Mouse (Mus musculus): ENCODE measurements around the gene Smad1.

The Smad1 gene

DNA sequence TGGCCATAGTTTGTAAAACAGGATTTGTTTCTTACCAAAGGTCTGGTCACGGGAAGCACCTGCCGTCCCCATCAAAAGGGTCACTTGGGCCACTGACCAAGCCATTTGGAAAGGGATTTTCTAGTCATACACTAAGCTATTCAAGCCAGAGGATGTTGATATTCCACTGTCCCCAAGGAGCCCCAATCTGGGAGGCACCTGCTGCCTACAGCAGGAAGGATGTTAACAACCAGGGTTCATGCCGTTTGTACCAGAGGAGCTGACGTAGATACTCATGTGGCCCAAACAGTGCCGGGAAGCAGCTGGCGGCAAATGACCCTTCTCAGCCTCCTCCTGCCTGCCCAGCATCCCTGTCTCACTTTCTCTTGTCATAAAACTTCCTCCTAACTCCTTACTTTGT lies 73.8 kb downstream of the Smad1 start:
- Histone ChIP-seq H3K4me3 (replicated peaks; ENCODE audit: low read length) (no peak overlapping the region), H3K9me3 (ENCODE audit: low read length) (no peaks in the 10 kb centered on the region), H3K27me3 (ENCODE audit: insufficient read depth, low read length) (no peaks in the 10 kb centered on the region), H3K4me1 (replicated peaks; ENCODE audit: low read depth, low read length) (no peaks in the 10 kb centered on the region; the same call in 1 of the 2 replicates), H3K36me3 (ENCODE audit: insufficient read depth, low read length) (no peaks in the 10 kb centered on the region)
- TF ChIP-seq POU5F1 (IDR thresholded peaks at IDR 0.05; ENCODE audit: borderline replicate concordance, low read length) (no peak), CTCF (conservative IDR thresholded peaks at IDR 0.05; ENCODE audit: low read length) (no peak), NANOG (IDR thresholded peaks at IDR 0.05; ENCODE audit: borderline replicate concordance, low read length) (no peak)

DNA sequence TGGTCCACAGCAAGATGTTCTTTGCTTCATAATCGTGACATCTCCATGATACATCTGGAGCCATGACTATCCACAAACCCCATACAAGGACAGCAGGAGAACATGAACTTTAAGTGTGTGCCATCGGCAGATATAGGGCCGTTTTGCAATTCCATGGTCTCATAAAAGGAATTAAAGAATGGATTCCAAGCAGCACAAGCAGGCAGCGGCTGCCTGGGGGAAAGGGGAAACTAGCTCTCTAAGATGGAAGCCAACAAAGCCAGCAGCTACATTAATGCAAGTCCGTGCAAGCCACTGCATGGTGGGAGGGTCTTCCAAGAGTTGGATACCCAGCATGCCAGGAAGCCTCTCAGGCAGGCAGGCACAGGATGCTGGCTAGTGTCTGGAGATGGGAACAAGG lies 74.4 kb downstream of the Smad1 start:
- H3K4me3 ChIP-seq (replicated peaks; ENCODE audit: low read length), result no peak overlapping the region
- H3K4me1 ChIP-seq (replicated peaks; ENCODE audit: low read depth, low read length), result no peaks in the 10 kb centered on the region; the same call in 1 of the 2 replicates
- no peak for TF ChIP-seq CTCF (conservative IDR thresholded peaks at IDR 0.05; ENCODE audit: low read length)
- TF ChIP-seq POU5F1 (IDR thresholded peaks at IDR 0.05; ENCODE audit: borderline replicate concordance, low read length), result no peak
- TF ChIP-seq NANOG (IDR thresholded peaks at IDR 0.05; ENCODE audit: borderline replicate concordance, low read length), result no peak
- H3K27me3 ChIP-seq (ENCODE audit: insufficient read depth, low read length), result no peaks in the 10 kb centered on the region
- H3K36me3 ChIP-seq (ENCODE audit: insufficient read depth, low read length), result no peaks in the 10 kb centered on the region
- no peaks in the 10 kb centered on the region for H3K9me3 ChIP-seq (ENCODE audit: low read length)

DNA sequence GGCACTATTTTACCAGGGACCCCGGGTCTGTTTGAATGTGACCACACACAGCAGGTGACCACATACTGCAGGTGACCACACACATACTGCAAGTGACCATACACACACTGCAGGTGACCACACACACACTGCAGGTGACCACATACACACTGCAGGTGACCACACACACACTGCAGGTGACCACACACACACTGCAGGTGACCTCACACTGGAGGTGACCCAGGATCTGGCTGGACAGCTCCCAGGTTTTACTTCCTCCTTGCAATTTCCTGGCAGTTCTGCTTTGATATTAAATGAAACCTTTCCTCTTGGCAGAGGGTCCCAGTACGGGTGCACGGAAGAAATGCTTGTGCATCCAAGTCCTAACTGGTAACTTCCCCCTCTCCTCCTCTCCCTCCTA lies 75.3 kb downstream of the Smad1 start:
- no peak for TF ChIP-seq NANOG (IDR thresholded peaks at IDR 0.05; ENCODE audit: borderline replicate concordance, low read length)
- no peak for TF ChIP-seq POU5F1 (IDR thresholded peaks at IDR 0.05; ENCODE audit: borderline replicate concordance, low read length)
- no peak for TF ChIP-seq CTCF (conservative IDR thresholded peaks at IDR 0.05; ENCODE audit: low read length)
- Histone ChIP-seq H3K4me3 (replicated peaks; ENCODE audit: low read length) (no peak overlapping the region), H3K27me3 (ENCODE audit: insufficient read depth, low read length) (no peaks in the 10 kb centered on the region), H3K4me1 (replicated peaks; ENCODE audit: low read depth, low read length) (no peaks in the 10 kb centered on the region; the same call in 1 of the 2 replicates), H3K9me3 (ENCODE audit: low read length) (no peaks in the 10 kb centered on the region), H3K36me3 (ENCODE audit: insufficient read depth, low read length) (no peaks in the 10 kb centered on the region)

DNA sequence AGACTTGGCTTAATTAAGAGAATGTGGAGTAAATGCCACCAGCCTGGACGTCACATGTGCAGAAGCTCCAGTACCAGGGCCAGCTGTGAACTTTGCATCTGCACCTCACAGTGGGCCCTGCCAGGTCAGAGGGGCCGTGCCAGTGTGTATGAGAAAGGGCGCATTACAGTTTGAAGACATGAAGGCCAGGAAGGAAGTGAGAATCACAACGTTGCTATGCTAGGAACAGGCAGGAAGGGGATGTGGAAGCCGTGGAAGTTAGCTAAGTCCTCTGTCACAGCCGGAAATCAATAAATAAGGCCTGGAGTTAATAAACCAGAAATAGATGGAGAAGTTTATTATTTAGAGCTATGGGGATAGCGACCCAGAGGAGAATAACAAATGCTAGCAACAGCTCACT lies 76.2 kb downstream of the Smad1 start:
- H3K4me1 ChIP-seq (replicated peaks; ENCODE audit: low read depth, low read length), result no peaks in the 10 kb centered on the region; the same call in 1 of the 2 replicates
- no peak overlapping the region for H3K4me3 ChIP-seq (replicated peaks; ENCODE audit: low read length)
- no peaks in the 10 kb centered on the region for H3K9me3 ChIP-seq (ENCODE audit: low read length)
- H3K36me3 ChIP-seq (ENCODE audit: insufficient read depth, low read length), result no peaks in the 10 kb centered on the region
- no peak for TF ChIP-seq CTCF (conservative IDR thresholded peaks at IDR 0.05; ENCODE audit: low read length)
- TF ChIP-seq POU5F1 (IDR thresholded peaks at IDR 0.05; ENCODE audit: borderline replicate concordance, low read length), result no peak
- no peak for TF ChIP-seq NANOG (IDR thresholded peaks at IDR 0.05; ENCODE audit: borderline replicate concordance, low read length)
- no peaks in the 10 kb centered on the region for H3K27me3 ChIP-seq (ENCODE audit: insufficient read depth, low read length)

DNA sequence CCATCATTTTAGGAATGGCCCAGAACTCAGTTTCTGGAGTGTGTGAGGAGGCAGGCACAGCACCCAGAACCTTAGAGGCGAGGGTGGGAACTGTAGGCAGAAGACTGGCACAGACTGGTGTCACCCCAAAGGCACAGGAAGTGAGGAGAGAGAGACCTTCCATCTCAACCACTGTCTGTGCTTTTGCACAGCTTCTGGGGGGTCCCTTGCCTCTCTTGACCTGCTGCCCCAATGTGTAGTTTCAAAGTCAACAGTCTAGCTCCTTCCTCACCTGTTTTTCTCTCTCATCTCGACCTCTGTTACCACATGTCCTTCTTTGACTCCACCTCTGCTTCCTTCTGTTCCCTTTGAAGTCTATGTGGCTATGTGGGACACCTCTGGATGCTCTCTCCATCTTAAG lies 88.5 kb downstream of the Smad1 start:
- no peaks in the 10 kb centered on the region for H3K27me3 ChIP-seq (ENCODE audit: insufficient read depth, low read length)
- H3K4me1 ChIP-seq (replicated peaks; ENCODE audit: low read depth, low read length), result peaks cover 3% of the 10 kb centered on the region
- TF ChIP-seq POU5F1 (IDR thresholded peaks at IDR 0.05; ENCODE audit: borderline replicate concordance, low read length), result no peak
- no peak overlapping the region for H3K4me3 ChIP-seq (replicated peaks; ENCODE audit: low read length)
- H3K36me3 ChIP-seq (ENCODE audit: insufficient read depth, low read length), result no peaks in the 10 kb centered on the region
- H3K9me3 ChIP-seq (ENCODE audit: low read length), result peaks cover 11% of the 10 kb centered on the region

DNA sequence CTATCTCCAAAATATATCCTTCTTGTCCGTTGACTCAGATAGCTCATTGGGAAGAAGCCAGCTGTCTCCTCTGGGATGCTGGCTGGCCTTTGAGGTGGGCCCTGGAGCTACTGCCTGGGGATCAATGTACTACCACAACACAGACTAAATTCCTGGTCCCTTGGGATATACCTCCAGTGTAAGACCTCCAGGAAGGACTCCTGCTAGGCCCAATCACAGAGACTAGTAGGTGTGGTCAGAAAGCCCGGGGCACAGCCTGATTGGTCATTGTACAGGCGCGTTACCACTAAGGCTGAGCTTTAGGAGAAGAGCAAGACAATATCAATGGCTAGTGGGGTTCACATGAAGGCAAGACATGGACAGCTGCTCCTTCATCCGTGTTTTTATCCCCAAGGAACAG lies 93.4 kb downstream of the Smad1 start:
- Histone ChIP-seq H3K4me1 (replicated peaks; ENCODE audit: low read depth, low read length) (peaks cover 3% of the 10 kb centered on the region), H3K4me3 (replicated peaks; ENCODE audit: low read length) (no peak overlapping the region), H3K27me3 (ENCODE audit: insufficient read depth, low read length) (no peaks in the 10 kb centered on the region), H3K9me3 (ENCODE audit: low read length) (no peaks in the 10 kb centered on the region), H3K36me3 (ENCODE audit: insufficient read depth, low read length) (0 out of 2 replicates have a peak, but pooled peaks cover 1% of the 10 kb centered on the region)
- TF ChIP-seq POU5F1 (IDR thresholded peaks at IDR 0.05; ENCODE audit: borderline replicate concordance, low read length) (no peak), CTCF (conservative IDR thresholded peaks at IDR 0.05; ENCODE audit: low read length) (no peak), NANOG (IDR thresholded peaks at IDR 0.05; ENCODE audit: borderline replicate concordance, low read length) (no peak)

DNA sequence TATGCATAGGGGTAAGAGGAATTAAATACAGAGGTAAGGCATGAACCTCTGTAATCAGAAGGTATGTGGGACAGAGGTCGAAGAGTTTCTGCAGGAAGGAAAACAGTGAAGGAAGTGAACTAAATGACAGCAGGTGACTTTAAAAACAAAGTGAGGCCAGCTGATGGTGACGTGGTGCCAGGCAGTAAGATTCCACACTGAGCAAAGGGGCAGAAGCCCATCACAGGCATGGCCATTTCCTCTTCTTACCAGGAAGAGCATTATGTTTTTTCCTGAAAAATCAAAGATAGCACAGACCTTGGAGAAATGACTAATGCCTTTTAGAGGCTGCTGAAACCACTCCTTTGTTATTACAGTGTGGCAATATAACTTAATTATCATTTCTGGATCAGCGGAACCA lies 97.8 kb downstream of the Smad1 start:
- Histone ChIP-seq H3K27me3 (ENCODE audit: insufficient read depth, low read length) (no peaks in the 10 kb centered on the region), H3K4me1 (replicated peaks; ENCODE audit: low read depth, low read length) (peaks cover 18% of the 10 kb centered on the region), H3K4me3 (replicated peaks; ENCODE audit: low read length) (no peak overlapping the region), H3K9me3 (ENCODE audit: low read length) (no peaks in the 10 kb centered on the region), H3K36me3 (ENCODE audit: insufficient read depth, low read length) (peaks cover 20% of the 10 kb centered on the region)
- TF ChIP-seq CTCF (conservative IDR thresholded peaks at IDR 0.05; ENCODE audit: low read length) (no peak), POU5F1 (IDR thresholded peaks at IDR 0.05; ENCODE audit: borderline replicate concordance, low read length) (no peak), NANOG (IDR thresholded peaks at IDR 0.05; ENCODE audit: borderline replicate concordance, low read length) (no peak)

DNA sequence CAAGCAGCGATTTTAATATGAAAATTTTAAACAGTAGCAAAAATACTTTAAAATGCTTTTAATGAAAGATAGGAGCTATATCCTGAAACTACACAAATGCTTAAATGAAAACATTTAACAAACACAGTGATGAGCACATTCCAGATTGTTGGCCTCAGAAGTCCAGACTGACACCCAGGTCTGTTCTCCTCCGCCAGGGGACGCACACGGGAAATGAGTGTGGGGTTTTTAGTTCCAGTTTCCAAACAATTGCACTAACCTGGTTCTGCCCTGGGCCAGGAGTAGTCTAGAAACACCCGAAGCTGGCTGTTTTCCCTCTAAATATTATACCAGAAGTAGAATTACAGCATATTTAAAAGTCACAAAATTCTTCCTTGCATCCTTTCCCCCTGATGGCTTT lies 99.6 kb downstream of the Smad1 start:
- TF ChIP-seq CTCF (conservative IDR thresholded peaks at IDR 0.05; ENCODE audit: low read length), result 0 out of 2 replicates have a peak, but pooled peaks have one; percentile 13
- no peak for TF ChIP-seq NANOG (IDR thresholded peaks at IDR 0.05; ENCODE audit: borderline replicate concordance, low read length)
- no peak overlapping the region for H3K4me3 ChIP-seq (replicated peaks; ENCODE audit: low read length)
- no peaks in the 10 kb centered on the region for H3K27me3 ChIP-seq (ENCODE audit: insufficient read depth, low read length)
- H3K36me3 ChIP-seq (ENCODE audit: insufficient read depth, low read length), result peaks cover 20% of the 10 kb centered on the region
- H3K4me1 ChIP-seq (replicated peaks; ENCODE audit: low read depth, low read length), result peaks cover 24% of the 10 kb centered on the region
- no peaks in the 10 kb centered on the region for H3K9me3 ChIP-seq (ENCODE audit: low read length)

DNA sequence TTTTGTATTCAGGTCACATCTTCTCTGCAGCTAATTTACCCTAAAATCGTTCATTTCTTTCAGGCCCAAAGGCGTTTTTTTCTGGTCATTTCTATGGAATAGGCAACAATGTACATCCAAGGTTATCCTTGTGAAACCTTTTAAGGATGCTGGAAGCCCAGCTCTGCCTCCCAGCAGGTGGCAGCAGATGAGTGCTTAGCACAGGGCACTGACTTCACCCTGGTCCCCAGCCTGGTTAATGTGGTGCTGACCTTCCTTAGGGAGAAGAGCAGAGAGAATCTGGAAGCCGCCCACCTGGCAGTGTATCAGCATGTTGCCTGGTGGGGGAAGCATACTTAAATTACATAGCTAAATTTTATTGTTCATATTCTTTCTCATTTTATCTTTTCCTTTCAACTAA lies 101.6 kb downstream of the Smad1 start:
- no peak for TF ChIP-seq NANOG (IDR thresholded peaks at IDR 0.05; ENCODE audit: borderline replicate concordance, low read length)
- TF ChIP-seq CTCF (conservative IDR thresholded peaks at IDR 0.05; ENCODE audit: low read length), result peak; percentile 21

More for the DNA sequence above, 101.6 kb downstream of the Smad1 start:
- Histone ChIP-seq H3K27me3 (ENCODE audit: insufficient read depth, low read length) (no peaks in the 10 kb centered on the region), H3K9me3 (ENCODE audit: low read length) (no peaks in the 10 kb centered on the region), H3K36me3 (ENCODE audit: insufficient read depth, low read length) (peaks cover 20% of the 10 kb centered on the region), H3K4me1 (replicated peaks; ENCODE audit: low read depth, low read length) (peaks cover 35% of the 10 kb centered on the region), H3K4me3 (replicated peaks; ENCODE audit: low read length) (no peak overlapping the region)

Measured in E14TG2a.4 (cell line).